Mouse (Mus musculus): ENCODE measurements around the gene Nr2f2.

Nr2f2 gene

DNA sequence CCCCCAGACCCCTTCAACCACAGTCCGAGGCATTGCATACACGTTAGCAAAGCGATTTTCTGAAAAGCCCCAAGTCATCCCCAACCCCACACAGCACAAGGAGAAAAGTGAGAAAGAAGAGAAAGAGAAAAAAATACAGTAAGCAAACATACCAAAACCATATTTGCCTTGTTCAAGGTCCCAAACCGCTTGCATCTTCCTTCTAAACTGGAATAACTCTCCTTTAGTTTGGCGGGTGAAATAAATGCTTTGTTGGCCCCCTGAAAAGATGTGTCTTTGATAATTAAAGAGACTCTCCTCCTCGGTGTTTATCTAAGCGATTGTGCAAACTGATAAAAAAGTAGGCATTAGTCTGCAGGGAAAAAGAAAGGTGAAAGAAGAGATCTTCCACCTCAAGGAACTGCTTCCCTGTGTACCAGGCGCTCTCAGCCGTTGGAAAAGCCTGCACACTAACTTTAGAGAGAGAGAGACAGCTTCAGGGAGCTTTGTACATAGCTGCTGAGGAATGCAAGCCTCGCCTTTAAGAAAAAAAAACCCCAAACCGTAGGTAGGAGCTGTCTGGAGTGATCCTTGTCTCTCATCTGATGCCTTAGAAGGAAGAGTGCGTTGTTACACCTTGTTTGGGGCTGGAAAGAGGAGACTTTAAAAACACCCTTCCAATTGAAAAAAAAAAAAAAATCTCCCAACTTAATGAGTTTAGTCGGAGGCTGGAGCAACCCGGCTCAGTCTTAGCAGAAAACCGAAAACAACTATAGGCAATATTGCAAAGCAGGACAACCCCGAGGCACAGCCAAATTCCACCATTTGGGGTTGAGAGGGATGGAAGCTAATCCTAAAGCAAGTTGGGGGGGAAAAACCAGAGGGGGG, at the start of gene Nr2f2:
TSS of gene Nr2f2 (minus strand) at position 795 of the 867 bp plus-strand sequence.
- DNase-seq (ENCODE audit: low read depth, low spot score), result no peak

- no peak for DNase-seq (ENCODE audit: low read depth, low spot score)
Measured at GRCm38 (mm10) chr7:70414461-70414860, 47.9 kb upstream of the Nr2f2 start.

GRCm38 (mm10) chr7:70413646-70414045, 47.1 kb upstream of the Nr2f2 start:
- no peak for DNase-seq (ENCODE audit: low read depth, low spot score)

DNA sequence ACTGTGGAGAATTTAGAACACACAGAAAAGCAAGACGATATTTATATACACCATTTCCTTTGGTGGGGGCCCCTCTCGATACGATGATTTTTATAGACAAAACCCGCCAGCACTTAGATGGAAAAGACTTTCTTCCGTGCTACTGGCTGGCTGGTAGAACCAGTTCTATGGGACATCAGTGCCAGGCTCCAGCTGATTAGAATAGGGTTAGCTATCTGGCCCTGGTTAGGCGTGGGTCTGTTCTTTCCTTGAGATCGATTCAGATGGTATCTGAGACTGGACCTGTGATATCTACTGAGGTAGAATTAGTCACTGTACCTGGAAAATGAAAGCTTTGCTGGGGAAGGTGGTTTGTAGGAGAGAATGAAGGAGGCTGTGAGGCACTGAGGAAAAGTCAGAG, 46.4 kb upstream of the Nr2f2 start:
- no peak for DNase-seq (ENCODE audit: low read depth, low spot score)

GRCm38 (mm10) chr7:70410350-70410749, 43.8 kb upstream of the Nr2f2 start:
- DNase-seq (ENCODE audit: low read depth, low spot score), result no peak

DNA sequence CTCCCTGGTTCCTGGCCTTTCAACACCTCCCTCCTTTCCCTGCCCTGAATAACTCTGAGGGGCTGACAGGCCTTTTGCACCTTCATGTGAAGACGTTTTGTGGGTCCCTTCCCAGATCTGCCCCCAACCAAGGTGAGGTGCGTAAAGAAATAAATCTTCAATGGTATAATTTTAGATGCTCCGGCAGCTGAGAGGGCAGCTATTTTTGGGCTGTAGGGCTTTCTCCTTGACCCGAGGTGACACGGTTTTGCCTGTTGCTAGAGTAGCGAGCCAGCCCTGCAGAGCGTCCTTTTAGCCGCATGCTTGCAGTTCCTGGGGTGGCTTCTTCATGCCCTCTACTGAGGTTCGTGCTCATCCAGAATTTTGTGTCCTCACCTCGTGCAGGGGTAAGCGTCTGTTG, 43.4 kb upstream of the Nr2f2 start:
- no peak for DNase-seq (ENCODE audit: low read depth, low spot score)

- DNase-seq (ENCODE audit: low read depth, low spot score), result no peak
Measured at GRCm38 (mm10) chr7:70408814-70409213, 42.3 kb upstream of the Nr2f2 start.

DNA sequence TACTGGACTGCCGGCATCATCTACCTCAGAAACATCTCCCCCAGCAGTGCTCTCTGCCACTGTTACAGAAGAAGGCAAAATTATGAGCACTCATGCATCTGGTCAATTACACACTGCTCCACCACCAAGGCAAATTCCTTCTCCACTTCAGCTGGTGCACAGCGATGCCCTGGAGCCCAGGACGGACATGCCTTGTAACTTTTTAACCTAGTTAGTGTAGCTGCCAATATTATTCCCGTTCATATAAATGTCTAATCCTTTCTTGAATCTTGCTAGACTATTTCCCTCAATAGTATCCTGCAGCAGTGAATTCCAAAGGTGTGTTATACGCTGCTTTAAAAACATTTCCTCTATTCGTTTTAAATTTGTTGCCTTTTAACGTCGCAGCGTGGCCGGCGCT, 40.6 kb upstream of the Nr2f2 start:
- no peak for DNase-seq (ENCODE audit: low read depth, low spot score)

GRCm38 (mm10) chr7:70406527-70406926, 40.0 kb upstream of the Nr2f2 start:
- DNase-seq (ENCODE audit: low read depth, low spot score), result no peak

DNA sequence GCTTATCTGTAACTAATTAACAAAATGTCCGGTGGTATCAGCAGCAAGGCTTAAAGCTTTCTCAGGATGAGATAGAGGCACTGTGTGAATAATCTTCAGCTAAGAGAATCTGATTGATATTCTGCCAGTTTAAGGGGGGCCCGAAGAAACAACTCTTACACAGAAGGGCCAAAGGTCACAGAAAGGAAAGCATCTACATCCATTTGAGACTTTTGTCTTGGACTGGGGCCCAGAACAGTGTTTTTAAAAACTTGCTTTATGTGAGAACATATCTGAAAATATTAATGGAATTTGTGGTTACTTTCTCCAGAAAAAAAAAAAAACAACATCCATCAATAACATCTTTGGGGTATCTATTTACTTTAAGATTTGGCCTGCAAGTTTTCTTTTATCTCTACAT, 38.9 kb upstream of the Nr2f2 start:
- no peak for DNase-seq (ENCODE audit: low read depth, low spot score)

DNA sequence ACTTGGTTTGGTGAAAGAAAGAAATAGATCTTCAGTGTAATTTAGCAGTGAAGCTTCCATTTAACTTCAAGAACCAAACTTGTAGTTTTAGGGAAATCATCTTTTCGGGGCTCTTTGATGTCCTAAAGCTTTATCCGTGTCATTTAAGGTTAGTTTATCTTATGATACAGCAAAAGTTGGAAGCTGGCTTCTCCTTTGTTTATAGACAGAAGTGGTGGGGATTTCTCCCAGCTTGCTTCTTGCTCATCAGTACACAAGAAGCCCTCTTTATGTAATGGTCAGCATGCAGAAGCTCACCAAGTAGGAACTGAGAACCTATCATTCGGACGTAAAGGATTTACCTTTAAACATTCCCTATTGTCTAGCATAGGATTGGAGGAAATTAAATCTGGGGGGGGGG, 16.3 kb upstream of the Nr2f2 start:
- DNase-seq (ENCODE audit: low read depth, low spot score), result no peak

DNA sequence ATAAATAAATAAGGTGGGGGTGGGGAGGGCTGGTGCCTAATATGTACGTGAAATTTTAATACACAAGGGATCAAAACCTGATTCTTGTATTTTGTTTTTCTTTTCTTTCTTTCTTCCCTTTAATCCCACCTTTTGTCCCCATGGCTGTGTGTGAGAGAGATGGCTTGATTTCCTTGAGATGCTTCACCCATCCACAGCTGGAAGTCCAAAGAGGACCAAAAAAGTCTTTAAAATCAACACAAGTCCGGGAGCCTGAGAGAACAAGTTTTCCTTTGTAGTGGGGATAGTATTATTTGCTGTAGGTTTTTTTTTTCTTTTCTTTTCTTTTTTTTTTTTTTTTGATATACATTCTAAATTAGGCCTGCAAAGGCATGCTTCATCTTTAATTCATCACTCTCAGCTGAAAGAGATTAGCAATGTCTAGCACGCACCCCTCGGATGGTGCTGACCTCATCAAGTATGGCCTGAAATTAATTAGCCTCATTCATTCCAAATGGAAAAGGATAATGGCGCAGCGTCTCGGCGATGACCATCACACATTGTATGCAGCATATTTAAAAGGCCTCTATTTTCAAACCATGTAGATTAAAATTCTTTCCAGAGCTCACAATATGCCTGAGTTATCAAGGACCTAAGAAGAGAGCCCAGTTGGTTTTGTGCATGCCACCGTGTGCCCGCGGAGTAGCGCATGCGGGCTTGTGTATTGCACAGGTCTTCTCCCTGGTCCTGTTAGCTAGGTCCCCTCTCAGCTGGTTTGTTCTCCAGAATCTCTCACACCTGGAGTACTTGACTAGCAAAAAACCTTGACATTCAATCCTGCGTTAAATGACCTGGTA, 15.1 kb upstream of the Nr2f2 start:
- no peak for DNase-seq (ENCODE audit: low read depth, low spot score)

DNA sequence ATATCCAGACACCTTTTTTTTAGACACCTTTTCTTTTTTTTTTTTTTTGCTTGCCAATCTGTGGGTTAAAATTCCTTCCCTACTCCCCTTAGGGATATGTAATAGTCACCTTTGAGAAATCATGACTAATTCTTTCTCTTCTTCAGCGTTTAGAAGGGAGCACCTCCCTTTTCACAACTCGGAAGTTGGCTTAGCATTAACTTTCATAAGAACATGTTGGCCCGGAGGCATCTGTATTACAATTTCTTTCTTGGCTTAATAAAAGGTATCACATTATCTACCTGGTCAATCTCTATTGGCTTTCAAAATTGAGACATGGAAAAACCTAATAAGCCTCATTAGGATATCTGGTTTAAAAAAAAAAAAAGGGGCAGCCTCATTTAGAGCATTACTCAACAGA, 14.4 kb upstream of the Nr2f2 start:
- no peak for DNase-seq (ENCODE audit: low read depth, low spot score)

GRCm38 (mm10) chr7:70380246-70380645, 13.7 kb upstream of the Nr2f2 start:
- DNase-seq (ENCODE audit: low read depth, low spot score), result no peak

GRCm38 (mm10) chr7:70370552-70371262, 4.2 kb upstream of the Nr2f2 start:
- no peak for DNase-seq (ENCODE audit: low read depth, low spot score)

GRCm38 (mm10) chr7:70369731-70370551, 3.4 kb upstream of the Nr2f2 start:
- no peak for DNase-seq (ENCODE audit: low read depth, low spot score)

DNA sequence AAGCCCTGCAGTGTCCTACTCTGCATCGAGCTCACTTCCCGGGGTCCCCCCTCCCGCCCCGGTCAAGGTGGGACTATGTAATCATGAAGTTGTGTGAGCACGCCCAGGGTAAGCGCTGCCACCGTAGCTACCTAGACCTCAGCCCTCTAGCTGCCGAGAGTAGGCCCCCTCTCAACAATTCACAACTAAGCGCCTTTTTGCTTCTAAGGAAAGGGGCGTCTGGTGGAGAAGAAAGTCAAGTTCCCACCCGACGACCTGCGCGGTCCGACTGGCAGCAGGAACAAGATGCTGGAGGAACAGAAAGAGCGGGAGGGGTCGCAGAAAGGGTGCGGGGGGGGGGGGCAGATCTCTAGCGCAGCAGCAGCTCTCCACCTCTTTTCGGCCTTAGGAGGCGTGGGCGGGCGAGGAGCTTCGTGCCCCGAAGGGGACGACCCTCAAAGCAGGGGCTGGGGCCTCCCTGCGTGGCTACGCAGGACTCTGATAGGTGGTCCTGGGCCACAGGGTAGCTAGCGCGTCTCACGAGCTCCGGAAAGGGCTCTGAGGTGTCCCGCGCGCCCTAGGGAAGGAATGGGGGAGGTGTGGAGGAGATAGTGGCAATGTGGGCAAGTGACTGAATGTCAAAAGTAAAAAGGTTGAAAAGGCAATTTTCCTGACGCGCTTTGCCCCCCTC, 2.7 kb upstream of the Nr2f2 start:
- DNase-seq (ENCODE audit: low read depth, low spot score), result no peak

DNA sequence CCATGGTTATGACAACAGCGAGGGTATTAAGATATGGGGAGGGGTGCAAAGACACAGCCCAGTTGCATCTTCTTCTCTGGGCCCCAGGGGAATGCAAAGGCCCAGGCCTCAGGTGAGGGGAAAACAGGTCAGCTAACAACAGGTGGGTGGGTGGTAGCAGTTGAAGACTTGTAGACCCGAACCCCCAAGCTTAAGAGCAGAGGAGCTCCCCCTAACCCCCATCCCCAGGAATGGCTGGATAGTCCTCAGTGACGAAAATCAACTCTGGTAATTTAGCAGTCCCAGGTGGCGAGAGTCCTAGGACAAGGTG, 2.2 kb upstream of the Nr2f2 start:
- DNase-seq (ENCODE audit: low read depth, low spot score), result no peak

DNA sequence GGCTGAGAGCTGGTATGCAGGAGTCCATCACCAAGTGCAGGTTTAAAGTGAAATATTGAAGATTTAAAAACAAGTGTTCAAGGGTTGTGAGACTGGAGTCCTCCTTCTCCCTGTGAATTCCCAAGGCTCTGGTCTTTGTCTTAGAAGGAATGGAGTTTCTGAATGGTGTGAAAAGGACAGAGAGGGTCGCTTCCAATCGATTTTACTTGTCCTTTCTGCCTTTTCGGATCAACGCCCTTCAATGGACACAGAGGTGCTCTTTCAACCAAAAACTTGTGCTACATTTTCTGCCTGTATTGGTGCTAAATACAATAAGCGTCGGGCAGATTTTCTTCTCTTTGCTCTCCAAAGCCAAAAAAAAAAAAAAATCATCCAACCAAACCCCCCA, 1.7 kb upstream of the Nr2f2 start:
- no peak for DNase-seq (ENCODE audit: low read depth, low spot score)

- DNase-seq (ENCODE audit: low read depth, low spot score), result no peak
Measured at GRCm38 (mm10) chr7:70367591-70368267, 1.2 kb upstream of the Nr2f2 start.

- DNase-seq (ENCODE audit: low read depth, low spot score), result no peak
Measured at GRCm38 (mm10) chr7:70366808-70367095, 217 bp upstream of the Nr2f2 start.

All from CD4-positive helper T cell, adult 2 months (primary cell).